ENCODE assay signal across 35 mouse cellular contexts in the genomic region with DNA sequence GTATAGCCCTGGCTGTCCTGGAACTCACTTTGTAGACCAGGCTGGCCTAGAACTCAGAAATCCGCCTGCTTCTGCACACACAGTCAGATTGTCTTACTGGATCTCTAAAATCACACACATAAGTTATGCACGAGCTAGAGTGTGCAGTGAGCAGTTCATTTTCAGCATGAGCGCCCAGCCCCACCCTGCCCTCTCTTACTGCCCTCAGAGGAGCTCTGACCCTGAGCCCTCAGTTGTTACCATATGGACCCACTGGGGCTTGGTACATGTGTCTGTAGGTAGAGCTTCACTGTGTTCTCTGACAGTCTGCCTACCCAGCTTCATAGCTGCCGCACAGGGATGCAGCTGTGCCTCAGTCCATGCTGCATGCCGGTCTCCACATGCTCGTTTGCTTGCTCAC. TPM values are rescaled to one million over a fixed set of nuclear protein-coding genes. Genes with fewer than 3 reads are reported as not detected.
DNase-seq lines count a peak whose midpoint lies in the region; ATAC-seq and TF ChIP-seq lines count a peak whose summit lies in the region.
"Had no signal": no experiment of that assay in that cellular context is flagged by ENCODE, and none has a peak within 500 bp of the region (broad histone marks: within the 10 kb centered on the region; RNA-seq: fewer than 3 reads in every experiment).

No protein-coding gene starts in this region.

- H3K9me3 ChIP-seq in hindbrain, embryonic 12.5 days (replicated peaks): no peaks in the 10 kb centered on the region
- no peaks in the 10 kb centered on the region for H3K9me3 ChIP-seq in hindbrain, postnatal 0 days (ENCODE audit: low read length)
- no peaks in the 10 kb centered on the region for H3K9me3 ChIP-seq in kidney, embryonic 15.5 days (replicated peaks)
- H3K9me3 ChIP-seq in neural tube, embryonic 13.5 days: no peaks in the 10 kb centered on the region
- H3K9me3 ChIP-seq: embryonic facial prominence, embryonic 13.5 days; limb, embryonic 10.5 days; limb, embryonic 15.5 days; liver, embryonic 13.5 days; megakaryocyte, embryonic 14.5 days; midbrain, embryonic 15.5 days; neural tube, embryonic 12.5 days had no signal

- H3K4me1 ChIP-seq in hindbrain, embryonic 12.5 days: peaks cover 47% of the 10 kb centered on the region
- peaks cover 8% of the 10 kb centered on the region; the same call in 1 of the 2 replicates for H3K4me1 ChIP-seq in hindbrain, postnatal 0 days (ENCODE audit: insufficient read depth, low read length)
- H3K4me1 ChIP-seq in kidney, embryonic 15.5 days: peaks cover 42% of the 10 kb centered on the region
- H3K4me1 ChIP-seq in neural tube, embryonic 13.5 days (replicated peaks): peaks cover 75% of the 10 kb centered on the region

- no peaks in the 10 kb centered on the region for H3K27me3 ChIP-seq in hindbrain, embryonic 12.5 days
- no peaks in the 10 kb centered on the region for H3K27me3 ChIP-seq in hindbrain, postnatal 0 days (ENCODE audit: insufficient read depth, low read length)
- H3K27me3 ChIP-seq in kidney, embryonic 15.5 days: peaks cover 11% of the 10 kb centered on the region; the same call in 1 of the 2 replicates
- no peaks in the 10 kb centered on the region for H3K27me3 ChIP-seq in neural tube, embryonic 13.5 days
- no peaks in the 10 kb centered on the region for H3K27me3 ChIP-seq in splenic B cell, adult 2 months (ENCODE audit: control insufficient read depth, insufficient read depth, low read length, poor library complexity, severe bottlenecking)
- H3K27me3 ChIP-seq: embryonic facial prominence, embryonic 13.5 days; limb, embryonic 15.5 days; liver, embryonic 13.5 days; megakaryocyte, embryonic 14.5 days; midbrain, embryonic 15.5 days; neural tube, embryonic 12.5 days had no signal

- 44% methylated on average over 6 of the region's 6 CpGs for WGBS in hindbrain, embryonic 12.5 days
- WGBS in hindbrain, postnatal 0 days: 44% methylated on average over 6 of the region's 6 CpGs
- WGBS in kidney, embryonic 15.5 days: 57% methylated on average over 6 of the region's 6 CpGs
- 41% methylated on average over 6 of the region's 6 CpGs for WGBS in neural tube, embryonic 13.5 days

- no peak overlapping the region for H3K27ac ChIP-seq in hindbrain, embryonic 12.5 days
- no peak overlapping the region for H3K27ac ChIP-seq in hindbrain, postnatal 0 days
- no peak overlapping the region for H3K27ac ChIP-seq in kidney, embryonic 15.5 days
- H3K27ac ChIP-seq in neural tube, embryonic 13.5 days (replicated peaks): 0 out of 2 replicates have a peak overlapping the region, but pooled peaks have one; percentile 9
- H3K27ac ChIP-seq: embryonic facial prominence, embryonic 13.5 days; limb, embryonic 10.5 days; limb, embryonic 15.5 days; liver, embryonic 13.5 days; midbrain, embryonic 15.5 days; neural tube, embryonic 12.5 days; stomach, postnatal 0 days had no signal

- no peak for DNase-seq in hindbrain, postnatal 0 days (ENCODE audit: low spot score)
- no peak for DNase-seq in kidney, adult 18-20 months
- no peak for DNase-seq in neural tube, embryonic 10.5 days (ENCODE audit: extremely low spot score, low spot score)
- DNase-seq in splenic B cell, adult 2 months (ENCODE audit: low read depth, low spot score): peak; percentile 34
- DNase-seq: adrenal gland, postnatal 25 days; B cell, adult 2 months; cerebellum, adult 11-12 months; cerebellum, postnatal 10 days; gastrocnemius, postnatal 25 days; heart, adult 11 months; kidney, adult 9 months; kidney, postnatal 4 days; layer of hippocampus, adult 9-11 months; liver, embryonic 13.5 days; lung, adult 18-20 months; lung, postnatal 4 days; retina, postnatal 1 day; right cerebral cortex, postnatal 14 days; thymus, adult 2 months; thymus, postnatal 36 days had no signal

- no peak overlapping the region for H3K9ac ChIP-seq in hindbrain, embryonic 12.5 days
- H3K9ac ChIP-seq in hindbrain, postnatal 0 days (replicated peaks; ENCODE audit: low read length): no peak overlapping the region
- no peak overlapping the region for H3K9ac ChIP-seq in kidney, embryonic 15.5 days
- peak overlapping the region; percentile 49; the same call in 1 of the 2 replicates for H3K9ac ChIP-seq in neural tube, embryonic 13.5 days
- H3K9ac ChIP-seq: embryonic facial prominence, embryonic 13.5 days; limb, embryonic 15.5 days; liver, embryonic 13.5 days; midbrain, embryonic 15.5 days; neural tube, embryonic 12.5 days had no signal

- ATAC-seq in hindbrain, embryonic 12.5 days (ENCODE audit: low FRiP score): peak; percentile 46; the same call in 1 of the 2 replicates
- no peak for ATAC-seq in hindbrain, postnatal 0 days
- ATAC-seq in kidney, embryonic 15.5 days (replicated peaks; ENCODE audit: low FRiP score): 0 out of 2 replicates have a peak, but pooled peaks have one; percentile 62
- ATAC-seq in neural tube, embryonic 13.5 days (ENCODE audit: low read depth): peak; percentile 52
- ATAC-seq: forebrain, embryonic 14.5 days; inflammation-experienced regulatory T-cells, adult 6 months; lung, postnatal 0 days; midbrain, embryonic 15.5 days had no signal

- no peaks in the 10 kb centered on the region for H3K36me3 ChIP-seq in hindbrain, embryonic 12.5 days
- no peaks in the 10 kb centered on the region for H3K36me3 ChIP-seq in hindbrain, postnatal 0 days (ENCODE audit: insufficient read depth, low read length)
- H3K36me3 ChIP-seq in kidney, embryonic 15.5 days: no peaks in the 10 kb centered on the region
- no peaks in the 10 kb centered on the region for H3K36me3 ChIP-seq in neural tube, embryonic 13.5 days
- H3K36me3 ChIP-seq in splenic B cell, adult 2 months (ENCODE audit: control insufficient read depth, insufficient read depth, low read length, poor library complexity, severe bottlenecking): no peaks in the 10 kb centered on the region
- H3K36me3 ChIP-seq: embryonic facial prominence, embryonic 13.5 days; limb, embryonic 10.5 days; limb, embryonic 15.5 days; liver, embryonic 13.5 days; midbrain, embryonic 15.5 days; neural tube, embryonic 12.5 days had no signal

- no peak overlapping the region for H3K4me2 ChIP-seq in hindbrain, embryonic 12.5 days (replicated peaks)
- H3K4me2 ChIP-seq in hindbrain, postnatal 0 days (ENCODE audit: low read depth, low read length): no peak overlapping the region
- no peak overlapping the region for H3K4me2 ChIP-seq in kidney, embryonic 15.5 days
- no peak overlapping the region for H3K4me2 ChIP-seq in neural tube, embryonic 13.5 days
- H3K4me2 ChIP-seq: embryonic facial prominence, embryonic 13.5 days; heart, embryonic 11.5 days; limb, embryonic 15.5 days; liver, embryonic 13.5 days; midbrain, embryonic 15.5 days; neural tube, embryonic 12.5 days had no signal

- no peak for TF ChIP-seq CTCF in hindbrain, postnatal 0 days (IDR thresholded peaks at IDR 0.05; ENCODE audit: low read depth)

- H3K4me3 ChIP-seq in hindbrain, embryonic 12.5 days: no peak overlapping the region
- no peak overlapping the region for H3K4me3 ChIP-seq in hindbrain, postnatal 0 days (ENCODE audit: low read length)
- H3K4me3 ChIP-seq in kidney, embryonic 15.5 days (replicated peaks): no peak overlapping the region
- no peak overlapping the region for H3K4me3 ChIP-seq in neural tube, embryonic 13.5 days
- H3K4me3 ChIP-seq: embryonic facial prominence, embryonic 13.5 days; erythroblast, embryonic 14.5 days; limb, embryonic 10.5 days; limb, embryonic 15.5 days; liver, embryonic 13.5 days; megakaryocyte, embryonic 14.5 days; midbrain, embryonic 15.5 days; neural tube, embryonic 12.5 days had no signal

RNA-seq across cellular contexts. Expression of gene Med13l, which starts 15.4 kb away (rescaled TPM):
- polyA plus RNA-seq in hindbrain, embryonic 12.5 days (2016; fragmentation: Nextera tagmentation; extraction: Ambion mirVana): 18.1 and 18.7 TPM in 2 replicates
- total RNA-seq in hindbrain, postnatal 0 days (2014; rRNA removed): 27.1 and 28.9 TPM in 2 replicates
- polyA plus RNA-seq in hindbrain, postnatal 0 days (2015; fragmentation: Nextera tagmentation; extraction: Ambion mirVana): 9.8 and 11.3 TPM in 2 replicates
- polyA plus RNA-seq in kidney, embryonic 15.5 days (2015; fragmentation: Nextera tagmentation; extraction: Ambion mirVana): 8.5 and 10.2 TPM in 2 replicates
- 12.9 and 15.2 TPM in 2 replicates for polyA plus RNA-seq in neural tube, embryonic 13.5 days (2015; fragmentation: Nextera tagmentation; extraction: Ambion mirVana)
